Mouse (Mus musculus): Measurements from ENCODE around the gene Zfp800. TPM values are rescaled to one million over a fixed set of nuclear protein-coding genes. Genes with fewer than 3 reads are reported as not detected.

Gene Zfp800
- 10 to 100 TPM; 50.5 to 53.7 TPM for total RNA-seq (2023)

DNA sequence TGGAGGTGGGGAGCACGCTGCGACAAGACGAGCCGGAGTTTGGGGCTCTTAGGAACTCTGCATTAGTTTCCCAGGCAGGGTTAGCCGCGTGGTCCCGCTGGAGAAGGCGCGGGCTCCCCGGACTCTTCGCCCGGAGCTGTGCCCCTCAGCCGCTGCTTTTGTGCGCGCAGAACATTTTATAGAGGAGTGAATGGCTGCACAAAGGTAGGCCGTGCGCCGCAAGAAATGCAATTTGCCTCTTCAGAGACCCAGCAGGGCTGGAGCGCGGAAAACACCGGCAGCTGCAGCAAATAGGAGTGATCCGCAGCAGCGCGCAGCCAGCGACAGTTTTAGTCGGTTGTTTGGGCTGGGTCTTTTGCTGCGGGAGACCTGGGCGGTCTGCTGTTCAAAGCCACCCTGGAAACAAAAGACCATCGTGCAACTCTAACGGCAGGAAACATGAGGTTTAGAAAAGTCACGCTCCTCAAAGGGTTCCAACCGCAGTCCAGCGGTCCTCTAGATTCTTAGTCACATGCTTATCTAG lies at the start of gene Zfp800:
Gene Zfp800, minus strand, starts transcription at position 325 of the 523 bp plus-strand sequence.

DNA sequence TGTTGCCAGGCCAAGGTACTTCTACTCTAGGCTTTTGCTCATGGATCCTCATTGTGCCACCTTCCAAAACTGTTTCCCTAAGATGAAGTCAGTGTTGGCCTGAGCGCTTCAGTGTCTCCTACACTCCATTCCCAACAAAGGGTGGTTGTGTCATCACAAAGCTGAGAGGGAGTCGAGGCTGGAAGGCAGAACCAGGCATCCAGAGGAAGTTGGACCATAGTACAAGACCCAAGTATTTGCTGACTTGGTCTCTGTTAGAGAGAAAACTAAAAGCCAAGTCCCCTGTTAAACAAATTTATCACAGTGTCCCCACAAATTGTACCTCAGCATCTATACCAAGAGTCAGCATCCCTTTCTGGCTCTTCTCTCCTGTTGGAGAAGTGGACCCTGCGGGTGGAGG lies 30.5 kb upstream of the Zfp800 start, which contains the start of gene Gcc1:
Gene Gcc1, minus strand, starts transcription at position 101 of the 400 bp plus-strand sequence.

DNA sequence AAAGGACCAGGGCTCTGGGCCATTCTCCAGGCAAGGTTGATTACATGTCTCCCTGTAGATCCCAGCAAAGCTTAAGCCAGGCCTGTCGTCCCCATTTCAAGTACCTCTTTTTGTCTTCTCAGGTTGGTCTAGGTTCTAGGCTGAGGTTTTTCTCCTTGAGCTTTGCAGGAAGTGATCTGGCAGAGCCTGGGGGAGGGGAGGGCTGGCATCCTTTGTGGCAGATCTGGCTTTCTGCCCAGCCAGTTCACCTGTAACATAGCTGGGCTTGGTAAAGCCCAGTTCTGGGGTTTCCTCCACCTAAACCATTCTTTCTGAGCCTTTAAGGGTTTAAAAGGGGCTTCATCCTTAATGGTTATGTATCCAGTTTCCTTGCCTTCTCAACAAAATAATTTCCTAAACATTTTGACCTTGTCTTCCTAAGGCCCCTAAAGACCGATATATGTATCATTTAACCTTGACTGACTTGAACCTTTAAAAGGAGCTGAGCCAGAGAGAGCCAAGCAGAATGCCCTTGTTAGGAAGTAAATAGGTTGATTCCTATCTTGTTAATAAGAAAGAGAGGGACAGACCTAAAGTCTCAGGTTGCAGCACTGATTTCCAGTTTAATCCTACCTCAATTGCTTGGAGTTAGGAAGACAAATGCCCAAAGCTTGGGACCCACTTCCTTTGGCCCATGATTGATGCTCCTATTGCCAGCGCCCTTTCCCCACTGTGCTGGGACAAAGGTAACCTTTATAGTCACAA lies 29.5 kb upstream of the Zfp800 start, which contains the start of gene Fscn3:
Gene Fscn3, plus strand, starts transcription at position 694 of the 744 bp plus-strand sequence.

DNA sequence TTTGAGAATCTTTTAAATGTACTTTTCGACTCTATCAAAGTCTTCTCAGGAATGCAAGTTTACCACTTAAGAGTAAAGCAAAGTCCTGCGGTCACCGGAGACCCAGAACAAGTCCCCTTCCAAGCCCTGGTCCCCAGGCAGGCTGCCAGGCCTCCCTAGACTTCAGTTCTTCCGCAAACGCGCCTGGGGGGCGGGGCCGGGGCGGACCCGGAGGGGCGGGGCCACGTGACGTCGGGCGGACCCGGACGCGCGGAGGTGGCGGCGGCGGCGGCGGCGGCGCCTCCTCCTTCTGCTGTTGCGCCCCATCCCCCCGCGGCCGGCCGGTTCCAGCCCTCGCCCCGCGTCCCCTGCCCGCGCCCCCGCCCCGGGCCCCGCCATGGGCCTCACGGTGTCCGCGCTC lies 25.5 kb upstream of the Zfp800 start, which contains the start of gene Arf5:
Gene Arf5, plus strand, starts transcription at position 248 of the 400 bp plus-strand sequence.

Other genes starting within 250 kb of the Zfp800 start
- gene Arf5, start 25.6 kb upstream of the Zfp800 start, total RNA-seq (2023) = 100 to 1,000 TPM; 174 to 175 TPM
- gene Fscn3, start 29.8 kb upstream of the Zfp800 start, total RNA-seq (2023) = under 1 TPM; 0.67 to 0.89 TPM
- 10 to 100 TPM; 26.5 to 31.3 TPM for gene Gcc1, start 30.4 kb upstream of the Zfp800 start, total RNA-seq (2023)
- gene Pax4, start 51.3 kb upstream of the Zfp800 start, total RNA-seq (2023) = not detected
- gene Snd1, start 77.1 kb upstream of the Zfp800 start, total RNA-seq (2023) = 100 to 1,000 TPM; 128 to 142 TPM